Mouse (Mus musculus): ENCODE measurements around the gene Nfya.

DNA sequence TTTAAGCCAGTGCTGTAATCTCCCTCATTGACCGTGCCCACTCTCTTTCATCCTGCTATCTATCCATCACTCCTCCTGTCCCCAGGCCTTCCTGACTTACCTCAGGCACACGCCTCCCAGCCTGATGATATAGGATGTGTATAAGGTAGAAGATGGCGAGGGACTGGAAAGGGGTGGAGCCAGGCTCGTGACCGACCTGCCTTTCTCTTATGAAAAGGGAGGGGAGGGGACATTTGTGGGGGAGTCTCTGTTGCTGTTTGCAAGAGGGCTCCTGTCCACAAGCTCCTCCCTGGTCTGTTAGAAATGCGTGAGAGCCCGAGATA is 41.6 kb upstream of the Nfya start, which contains the start of gene Tspo2:
- TF ChIP-seq CTCF (IDR thresholded peaks at IDR 0.05; ENCODE audit: low read depth): no peak
- TF ChIP-seq EP300 (optimal IDR thresholded peaks at IDR 0.05): no peak
